Mouse (Mus musculus): ENCODE results near the gene Copg2.

The Copg2 gene

DNA sequence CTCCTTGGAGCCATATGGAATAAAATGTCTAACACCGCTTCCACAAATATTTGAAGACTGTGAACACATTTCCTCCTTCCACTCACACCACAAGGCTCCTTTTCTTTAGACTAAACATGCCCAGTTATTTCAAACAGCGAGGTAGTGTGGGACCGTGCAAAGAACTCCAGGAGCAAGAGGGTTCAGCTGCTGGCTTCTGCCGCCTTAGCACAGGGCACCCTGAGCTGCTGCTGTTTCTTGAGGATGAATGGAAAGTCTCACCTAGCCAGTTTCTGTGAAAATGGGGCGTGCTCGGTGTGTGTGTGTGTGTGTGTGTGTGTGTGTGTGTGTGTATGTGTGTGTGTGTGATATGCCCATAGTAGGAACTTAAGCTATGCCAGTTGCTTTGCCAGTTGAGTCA, 162.1 kb downstream of the Copg2 start:
- DNase-seq (ENCODE audit: low spot score), result no peak

DNA sequence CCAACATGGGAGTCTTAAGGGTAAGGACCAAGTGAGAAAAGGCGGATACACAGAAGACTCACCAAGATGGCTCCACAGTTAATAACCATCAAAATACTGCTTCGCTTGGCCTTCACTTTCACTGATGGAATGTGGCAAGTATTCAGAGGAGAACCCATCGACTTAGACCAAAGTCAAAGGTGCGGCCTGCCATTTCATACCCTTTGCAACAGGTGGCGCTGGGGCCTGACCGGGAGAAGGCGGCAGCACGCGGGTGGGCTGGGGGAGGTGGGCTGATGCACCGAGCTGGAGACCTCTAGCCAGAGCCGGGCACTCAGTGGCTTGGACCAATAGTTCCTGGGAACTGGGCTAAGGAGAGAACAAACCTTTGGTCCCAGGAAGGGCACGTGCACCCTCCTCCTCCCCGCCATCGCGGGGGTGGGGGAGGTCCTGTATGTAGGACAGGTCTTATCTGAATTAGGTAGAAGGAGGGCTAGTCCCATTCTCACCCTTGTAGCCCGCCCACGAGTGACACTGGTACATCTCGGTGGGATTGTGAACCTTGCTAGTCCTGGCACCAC, 163.9 kb downstream of the Copg2 start:
- no peak for DNase-seq (ENCODE audit: low spot score)

DNA sequence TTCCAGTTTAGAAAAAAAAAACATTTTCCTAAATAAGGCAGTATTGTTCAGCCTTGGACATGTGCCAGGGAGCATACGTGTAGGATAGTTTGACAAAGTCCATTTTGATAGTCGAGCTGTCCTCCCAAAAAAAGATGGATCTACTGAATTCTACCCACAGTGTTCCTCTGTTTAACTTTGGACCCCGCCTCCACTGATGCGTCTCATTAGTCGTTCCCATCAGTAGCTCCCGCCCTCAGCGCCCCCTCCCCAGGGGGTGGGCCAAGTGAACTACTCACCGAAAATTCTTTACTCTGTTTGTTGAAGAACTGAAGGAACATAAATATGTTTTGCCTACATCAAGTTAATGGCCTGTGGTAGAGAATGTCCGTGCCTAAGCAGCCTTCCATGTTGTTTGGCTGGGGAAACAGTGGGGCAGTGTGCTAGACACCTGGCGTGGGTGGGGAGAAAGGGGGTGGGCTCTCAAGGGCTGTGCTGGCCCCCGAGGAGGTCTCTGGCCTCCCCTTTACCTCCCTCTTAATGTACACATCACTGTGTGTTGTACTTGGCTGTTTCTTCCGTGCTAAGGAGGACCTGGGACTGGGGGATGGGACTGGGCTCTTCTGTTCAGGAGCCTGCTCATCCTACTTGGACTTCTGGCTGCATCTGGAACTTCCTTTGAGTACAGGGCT, 166.2 kb downstream of the Copg2 start:
- no peak for DNase-seq (ENCODE audit: low spot score)

DNA sequence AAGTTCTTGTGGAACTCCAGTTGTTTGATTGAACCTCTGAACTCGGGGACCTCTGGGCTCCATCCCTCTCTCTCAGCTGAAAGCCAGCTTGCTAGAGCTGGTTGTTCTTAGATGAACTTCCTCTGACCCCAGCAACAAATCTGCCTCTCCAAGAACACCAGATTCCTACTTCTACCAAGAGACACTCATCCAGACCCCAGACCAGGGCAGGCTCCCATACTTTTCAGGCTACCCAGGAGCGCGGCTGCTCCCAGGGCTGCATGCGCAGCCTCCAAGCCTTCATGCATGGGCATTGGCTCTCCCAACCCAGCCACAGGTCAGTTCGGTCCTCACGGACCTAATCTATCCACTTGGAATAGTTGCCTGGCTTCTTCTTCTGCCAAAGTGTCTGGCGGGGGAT, 173.3 kb downstream of the Copg2 start, which contains the start of gene Mest:
TSS of gene Mest (plus strand) at position 217 of the 400 bp plus-strand sequence.
- no peak for DNase-seq (ENCODE audit: low spot score)

DNA sequence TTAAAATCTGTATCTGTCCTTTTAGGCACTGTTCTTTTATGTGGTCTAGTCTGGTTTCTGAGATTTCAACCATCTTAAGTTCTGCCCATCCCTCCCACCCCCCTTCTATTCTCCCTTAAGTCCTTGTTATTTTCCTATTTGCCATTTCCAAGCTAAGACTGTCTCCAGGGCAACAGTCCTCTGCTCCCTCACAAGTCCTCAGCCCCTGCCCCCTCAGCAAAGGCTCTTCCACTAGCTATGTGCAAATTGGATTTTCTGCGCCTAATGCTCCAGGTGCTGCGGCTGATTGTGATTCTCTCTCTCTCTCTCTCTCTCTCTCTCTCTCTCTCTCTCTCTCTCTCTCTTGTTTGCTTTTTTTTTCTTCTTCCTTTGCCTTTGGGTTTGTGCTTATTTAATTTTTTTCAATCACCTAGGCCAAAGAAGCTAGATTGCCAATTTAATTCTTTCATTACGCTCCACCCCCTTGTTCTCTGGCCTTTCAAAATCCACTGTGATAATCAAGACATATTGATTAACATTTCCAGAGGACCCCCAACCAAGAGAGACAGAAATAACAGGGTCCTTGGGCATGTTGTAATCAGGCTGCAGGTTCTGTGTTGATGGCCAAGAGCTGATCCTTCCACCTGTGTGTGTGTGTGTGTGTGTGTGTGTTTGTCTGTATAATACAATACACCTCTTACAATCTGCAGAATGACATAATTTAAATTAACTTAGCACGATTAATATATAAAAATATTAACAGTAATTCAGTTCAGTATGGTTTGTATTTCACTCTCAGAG, 174.0 kb downstream of the Copg2 start:
- DNase-seq (ENCODE audit: low spot score), result no peak

DNA sequence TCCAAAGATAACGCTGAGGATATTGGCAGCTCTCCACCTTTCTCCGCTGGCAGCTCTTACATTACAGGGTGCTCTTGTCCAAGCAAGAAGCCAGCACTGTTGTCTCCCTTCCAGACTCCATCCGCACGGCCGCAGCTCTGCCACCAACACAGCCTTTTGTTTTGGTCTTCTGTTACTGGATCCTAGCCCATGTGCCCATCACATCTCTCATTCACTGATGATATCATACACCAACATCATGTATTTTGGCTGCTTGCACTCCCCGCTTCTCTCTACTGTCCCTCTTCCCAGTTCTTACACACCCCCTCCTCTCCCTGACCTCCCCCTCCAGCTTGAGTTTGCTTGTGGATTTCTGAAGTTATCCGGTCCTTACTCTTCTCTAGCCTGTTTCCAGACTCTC, 179.8 kb downstream of the Copg2 start:
- DNase-seq (ENCODE audit: low spot score), result no peak

DNA sequence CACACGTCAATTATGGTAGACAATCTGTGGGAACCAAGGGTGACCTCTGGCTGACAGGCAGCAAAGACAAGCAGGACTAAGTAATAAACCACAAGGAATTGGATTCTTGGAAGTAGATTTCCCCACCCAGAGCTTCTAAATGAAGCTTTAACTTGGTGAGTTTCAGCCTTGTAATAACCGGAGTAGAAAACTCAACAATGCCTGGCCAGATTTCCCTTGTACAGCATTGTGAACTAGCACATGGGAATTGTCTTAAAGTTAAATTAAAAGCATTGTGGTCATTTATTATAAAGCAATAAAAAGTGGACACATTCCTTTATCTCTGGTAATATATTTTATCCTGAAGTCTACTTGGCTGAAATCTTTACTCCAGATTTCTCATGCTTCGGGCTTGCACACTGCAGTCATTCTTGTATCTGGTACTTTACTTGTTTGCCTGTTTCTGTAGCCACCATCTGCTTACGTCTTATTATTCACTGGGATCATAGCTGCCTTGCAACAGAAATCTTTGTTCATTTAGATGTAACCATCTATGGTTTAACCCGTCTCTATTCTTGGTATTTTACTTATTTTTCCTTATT, 181.6 kb downstream of the Copg2 start:
- DNase-seq (ENCODE audit: low spot score), result no peak

DNA sequence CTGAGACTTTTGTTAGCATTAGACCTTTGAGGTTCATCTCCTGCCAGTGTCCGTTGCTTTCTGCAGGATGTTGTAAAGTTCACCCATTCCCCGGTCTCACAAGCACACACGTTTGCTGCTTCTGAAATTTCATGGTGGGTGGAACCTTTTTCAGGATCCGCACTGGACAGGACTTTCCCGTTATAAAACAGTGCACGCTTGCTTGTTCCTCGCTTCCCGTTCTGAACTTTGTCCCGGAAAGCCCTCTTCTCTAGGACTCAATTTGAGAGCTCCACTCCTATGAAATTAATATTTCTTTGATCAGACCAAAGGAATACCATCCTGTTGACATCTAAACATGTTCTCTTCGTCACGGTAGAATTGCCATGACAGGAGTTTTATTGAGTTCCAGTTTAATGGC, 182.7 kb downstream of the Copg2 start:
- no peak for DNase-seq (ENCODE audit: low spot score)

DNA sequence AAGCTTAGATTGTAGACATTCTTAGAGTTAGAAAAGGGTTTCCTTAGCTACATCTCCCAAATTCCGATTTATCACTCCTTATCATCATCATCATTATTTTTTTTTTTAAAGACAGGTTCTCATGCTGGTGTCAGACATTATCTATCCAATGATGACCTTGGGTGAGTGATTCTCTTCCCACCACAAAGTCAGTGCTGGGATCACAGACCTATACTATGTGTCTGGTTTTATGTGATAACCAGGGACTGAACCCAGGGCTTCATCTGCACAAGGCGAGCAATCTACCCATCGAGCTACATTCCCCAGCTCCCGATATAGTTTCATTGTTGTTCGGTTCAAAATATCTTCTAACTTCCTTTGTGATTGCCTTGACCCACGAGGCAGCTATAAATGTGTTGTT, 183.1 kb downstream of the Copg2 start:
- DNase-seq (ENCODE audit: low spot score), result no peak

DNA sequence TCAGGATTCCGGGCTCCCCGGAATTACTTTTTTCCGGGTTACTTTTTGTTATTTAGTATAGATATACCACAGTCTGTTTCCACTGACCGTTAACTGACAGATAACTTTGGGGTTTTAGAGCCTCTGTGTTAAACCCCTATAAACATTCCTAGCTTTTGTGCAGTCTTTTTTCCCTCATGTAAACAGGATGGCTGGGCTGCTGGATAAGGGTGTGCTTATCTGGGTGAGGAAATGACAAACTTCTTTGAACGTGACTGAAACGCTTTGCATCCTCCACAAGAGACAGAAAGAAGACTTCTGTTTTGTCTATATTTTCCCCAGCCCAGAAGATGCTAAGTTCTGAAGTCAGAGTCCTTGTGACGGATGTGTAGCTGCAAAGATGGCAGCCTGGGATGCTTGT, 184.1 kb downstream of the Copg2 start:
- no peak for DNase-seq (ENCODE audit: low spot score)

DNA sequence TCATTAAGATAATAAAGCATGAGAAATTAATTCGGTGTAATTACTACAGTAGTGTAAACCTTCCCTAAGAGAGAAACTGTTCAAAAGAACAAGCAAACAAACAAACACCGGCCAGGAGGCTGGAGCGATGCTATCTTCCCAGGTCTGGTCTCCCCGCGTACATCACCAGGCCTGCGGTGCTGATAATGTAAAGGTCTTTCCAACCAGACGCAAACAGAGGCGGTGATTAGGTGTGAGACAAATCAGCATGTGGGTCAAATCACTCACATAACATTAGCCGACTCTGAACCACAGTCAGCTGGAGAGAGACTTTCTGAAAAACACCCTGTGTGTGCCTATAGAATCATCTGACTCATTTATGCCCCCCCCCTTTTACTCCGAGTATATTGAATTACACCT, 185.2 kb downstream of the Copg2 start:
- no peak for DNase-seq (ENCODE audit: low spot score)

DNA sequence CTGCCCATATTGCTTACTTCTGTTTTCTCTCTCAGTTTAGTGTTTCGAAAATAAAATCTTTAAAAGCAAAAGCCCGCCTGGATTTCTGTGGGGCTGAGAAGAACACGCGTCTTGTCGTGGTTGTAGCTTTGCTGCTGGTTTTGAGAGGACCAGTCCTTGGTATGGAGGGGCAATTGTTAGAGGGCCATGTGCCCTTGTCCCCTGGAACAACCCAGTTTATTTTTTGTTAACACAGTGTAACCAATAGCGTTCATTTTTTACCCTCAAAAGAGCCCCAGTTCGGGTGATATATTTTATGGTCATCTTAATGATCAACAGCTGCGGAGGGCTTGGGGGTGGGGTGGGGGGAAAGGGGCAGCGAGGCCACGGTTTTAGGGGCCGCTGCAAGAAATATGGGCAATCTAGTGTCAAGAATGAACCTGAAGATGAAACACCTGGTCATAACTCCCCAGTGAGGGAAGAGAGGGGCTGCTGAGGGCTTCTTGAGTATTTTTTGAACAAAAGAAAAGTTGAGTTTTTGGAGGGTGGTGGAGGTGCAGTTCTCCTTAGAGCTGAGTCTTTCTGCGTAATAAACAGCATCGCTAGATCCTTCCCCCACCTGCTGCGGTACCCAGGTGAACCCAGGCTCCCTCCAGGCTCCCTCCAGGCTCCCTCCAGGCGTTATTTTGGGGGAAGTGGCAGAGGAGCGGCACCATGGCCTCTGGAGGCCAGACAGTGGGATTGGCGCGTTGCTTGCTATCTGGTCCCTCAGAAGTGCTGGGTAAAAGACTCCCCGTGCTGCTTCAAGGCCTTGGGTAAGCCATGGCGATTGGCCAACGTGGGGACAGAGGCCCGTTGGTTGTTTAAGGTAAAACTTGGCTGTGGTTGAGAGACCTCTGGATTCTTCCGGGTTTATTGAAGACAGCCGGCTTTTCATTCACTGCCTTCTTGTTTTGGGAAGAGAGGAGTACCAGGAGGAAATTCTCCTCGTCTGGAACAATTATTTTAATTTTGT, 185.9 kb downstream of the Copg2 start:
- no peak for DNase-seq (ENCODE audit: low spot score)

DNA sequence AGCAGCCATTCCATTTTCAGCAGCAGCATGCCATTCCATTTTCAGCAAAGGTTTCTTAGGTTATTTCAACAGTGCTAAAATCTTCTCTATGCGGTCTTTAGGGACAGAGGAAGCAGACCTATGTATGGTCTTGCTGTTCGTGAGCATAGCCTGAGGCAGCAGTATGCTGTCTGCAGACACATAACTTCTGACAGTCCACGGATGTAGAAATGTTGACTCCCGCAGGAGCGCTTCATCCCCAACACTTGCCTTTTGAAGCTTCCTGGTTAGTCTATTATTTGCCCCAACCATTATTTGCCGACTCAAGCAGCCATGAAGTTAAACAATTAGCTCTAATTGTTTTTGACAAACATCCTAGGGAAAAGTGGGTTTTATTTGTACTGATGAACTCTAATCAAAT, 187.5 kb downstream of the Copg2 start:
- no peak for DNase-seq (ENCODE audit: low spot score)

DNA sequence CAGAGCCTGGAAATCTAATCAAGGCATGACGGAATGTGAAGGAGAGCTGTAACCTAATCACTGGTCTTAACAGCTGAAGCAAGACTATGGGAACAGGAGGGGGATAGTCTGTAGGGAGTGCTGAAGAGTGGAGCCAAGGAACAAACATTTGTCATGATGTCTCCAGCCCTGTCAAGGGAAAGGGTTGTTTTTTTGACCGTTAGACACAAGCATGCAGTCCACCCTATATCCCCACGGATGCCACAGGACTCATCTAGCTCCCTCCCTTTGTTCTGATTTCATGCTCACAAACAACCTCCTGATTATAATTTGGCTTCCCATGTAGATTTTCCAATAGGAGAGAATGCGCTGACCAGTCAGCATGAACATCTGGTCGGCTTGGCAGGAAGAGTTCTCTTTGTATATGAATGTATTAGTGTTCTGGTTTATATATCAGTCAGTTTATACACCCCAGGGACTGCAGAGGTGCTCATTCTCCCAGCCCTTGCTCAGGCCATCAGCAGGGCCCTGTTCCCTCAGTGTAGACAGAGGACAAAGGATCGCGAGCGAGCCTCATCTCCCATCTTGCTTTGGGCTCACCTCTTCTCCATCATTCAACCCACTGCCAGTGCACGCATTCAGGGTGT, 192.5 kb downstream of the Copg2 start:
- DNase-seq (ENCODE audit: low spot score), result no peak

DNA sequence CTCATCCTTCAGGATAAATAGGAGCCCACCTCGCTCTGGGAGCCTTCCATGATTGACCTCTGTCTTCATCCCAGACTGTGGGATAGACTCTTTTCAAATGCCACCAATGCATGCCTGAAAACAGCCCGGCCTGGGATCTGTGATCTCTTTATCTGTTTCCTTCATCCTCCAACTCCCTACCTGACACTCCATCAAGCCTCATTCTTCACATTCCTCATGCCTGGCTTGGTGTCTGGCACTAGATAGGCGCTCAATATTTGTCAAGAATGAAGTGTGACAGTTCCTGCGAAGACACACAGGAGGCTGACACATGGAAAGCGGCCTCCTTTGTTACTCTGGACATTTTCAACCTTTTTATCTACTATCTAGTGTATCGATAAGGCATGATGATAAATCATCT, 193.1 kb downstream of the Copg2 start:
- DNase-seq (ENCODE audit: low spot score), result no peak

DNA sequence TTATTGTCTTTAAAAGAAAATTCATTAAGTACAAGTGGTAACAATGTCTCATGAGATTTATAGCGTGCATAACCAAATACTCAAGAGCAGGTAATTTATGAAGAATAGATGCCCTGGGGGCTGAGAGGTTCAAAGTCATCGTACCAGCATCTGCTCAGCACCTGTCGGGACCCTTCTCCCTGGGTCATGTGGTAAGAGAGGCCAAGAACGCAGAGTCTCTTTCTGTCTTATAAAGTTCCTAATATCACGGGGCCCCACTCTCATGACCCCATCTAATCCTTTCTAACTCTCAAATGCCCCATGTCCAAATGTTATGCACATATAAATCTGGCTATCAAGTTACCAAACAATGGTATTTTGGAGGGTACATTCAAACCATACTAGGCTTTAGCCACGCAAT, 193.7 kb downstream of the Copg2 start:
- no peak for DNase-seq (ENCODE audit: low spot score)

DNA sequence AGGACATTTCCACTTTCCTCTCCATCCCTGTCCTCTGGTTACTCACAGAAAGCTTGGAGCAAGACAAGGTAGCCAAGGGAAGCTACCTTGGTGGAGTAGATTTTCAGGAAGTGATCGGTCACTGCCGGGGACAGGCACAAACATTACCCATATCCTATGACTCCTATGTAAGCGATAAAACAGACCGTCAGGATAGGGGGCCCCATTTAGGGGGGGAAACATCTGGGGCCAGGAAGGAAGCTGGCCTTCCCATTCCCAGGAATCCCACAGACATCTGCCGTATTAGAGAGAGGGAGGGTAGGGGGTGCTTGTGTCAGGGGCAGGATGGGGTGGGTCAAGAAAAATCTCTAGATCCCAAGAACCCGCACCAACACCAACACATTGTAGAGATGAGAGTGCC, 196.4 kb downstream of the Copg2 start:
- no peak for DNase-seq (ENCODE audit: low spot score)

DNA sequence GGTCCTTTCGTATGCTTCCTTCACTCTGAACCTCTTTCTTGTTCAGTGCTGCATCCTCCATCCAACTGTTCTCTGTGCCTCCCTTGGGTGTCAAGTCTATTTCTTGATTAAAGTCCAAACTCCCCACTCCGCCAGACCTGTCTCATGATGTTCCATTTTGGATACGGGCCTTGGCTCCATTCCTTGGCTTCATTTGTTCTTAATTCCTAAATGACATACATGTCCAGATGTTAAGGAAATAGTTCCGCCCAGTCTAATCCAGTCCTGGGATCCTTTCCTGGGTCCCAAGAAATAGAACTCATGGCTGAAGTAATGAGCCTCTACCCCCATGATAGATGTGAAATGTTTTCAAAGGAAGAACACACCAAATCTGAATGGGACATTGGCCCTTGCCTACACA, 198.6 kb downstream of the Copg2 start:
- DNase-seq (ENCODE audit: low spot score), result no peak

Measured in T-cell, adult 2 months (primary cell).